Mouse (Mus musculus): ENCODE measurements around the gene BC049715. TPM values are rescaled to one million over a fixed set of nuclear protein-coding genes. Genes with fewer than 3 reads are reported as not detected.

Gene BC049715
- polyA plus RNA-seq, 1 experiment from 2014 or later = 4.0 TPM

- H3K27ac ChIP-seq = no peak overlapping the region
- no peaks in the 10 kb centered on the region for H3K27me3 ChIP-seq
- H3K9me3 ChIP-seq = no peaks in the 10 kb centered on the region
- peaks cover 35% of the 10 kb centered on the region for H3K36me3 ChIP-seq
- peak overlapping the region; percentile 94 for H3K4me2 ChIP-seq
- ATAC-seq (ENCODE audit: insufficient number of reproducible peaks, insufficient read depth, low FRiP score, low TSS enrichment, low read depth) = no peak
- H3K4me1 ChIP-seq (replicated peaks) = peaks cover 28% of the 10 kb centered on the region
- 37% methylated on average over 14 of the region's 14 CpGs for WGBS
- peak overlapping the region; percentile 70 for H3K9ac ChIP-seq (replicated peaks)
- H3K4me3 ChIP-seq (replicated peaks) = peak overlapping the region; percentile 84
Observed at GRCm38 (mm10) chr6:136809077-136809476, 18.3 kb upstream of the BC049715 start.

GRCm38 (mm10) chr6:136809673-136810072 lies 17.8 kb upstream of the BC049715 start:
- Histone ChIP-seq H3K4me2 (peak overlapping the region; percentile 94), H3K4me3 (replicated peaks) (no peak overlapping the region), H3K4me1 (replicated peaks) (peaks cover 28% of the 10 kb centered on the region), H3K9ac (replicated peaks) (no peak overlapping the region), H3K27me3 (no peaks in the 10 kb centered on the region), H3K9me3 (no peaks in the 10 kb centered on the region), H3K36me3 (peaks cover 41% of the 10 kb centered on the region), H3K27ac (no peak overlapping the region)
- 78% methylated on average over 13 of the region's 13 CpGs for WGBS
- ATAC-seq (ENCODE audit: insufficient number of reproducible peaks, insufficient read depth, low FRiP score, low TSS enrichment, low read depth) = no peak

GRCm38 (mm10) chr6:136811196-136811595 lies 16.2 kb upstream of the BC049715 start:
- Histone ChIP-seq H3K4me1 (replicated peaks) (peaks cover 22% of the 10 kb centered on the region), H3K9me3 (no peaks in the 10 kb centered on the region), H3K4me3 (replicated peaks) (no peak overlapping the region), H3K27me3 (no peaks in the 10 kb centered on the region), H3K4me2 (no peak overlapping the region), H3K27ac (no peak overlapping the region), H3K9ac (replicated peaks) (no peak overlapping the region), H3K36me3 (peaks cover 54% of the 10 kb centered on the region)
- no peak for ATAC-seq (ENCODE audit: insufficient number of reproducible peaks, insufficient read depth, low FRiP score, low TSS enrichment, low read depth)
- WGBS = 91% methylated on average over 10 of the region's 10 CpGs

- H3K9me3 ChIP-seq = no peaks in the 10 kb centered on the region
- H3K4me2 ChIP-seq = no peak overlapping the region
- ATAC-seq (ENCODE audit: insufficient number of reproducible peaks, insufficient read depth, low FRiP score, low TSS enrichment, low read depth) = no peak
- peaks cover 17% of the 10 kb centered on the region for H3K4me1 ChIP-seq (replicated peaks)
- H3K27me3 ChIP-seq = no peaks in the 10 kb centered on the region
- peaks cover 73% of the 10 kb centered on the region for H3K36me3 ChIP-seq
- no peak overlapping the region for H3K27ac ChIP-seq
- WGBS = 53% methylated on average over 4 of the region's 4 CpGs
- H3K9ac ChIP-seq (replicated peaks) = no peak overlapping the region
- H3K4me3 ChIP-seq (replicated peaks) = no peak overlapping the region
Observed at GRCm38 (mm10) chr6:136813117-136813516, 14.3 kb upstream of the BC049715 start.

- H3K9me3 ChIP-seq = no peaks in the 10 kb centered on the region
- H3K36me3 ChIP-seq = peaks cover 94% of the 10 kb centered on the region
- H3K27ac ChIP-seq = no peak overlapping the region
- H3K9ac ChIP-seq (replicated peaks) = no peak overlapping the region
- no peaks in the 10 kb centered on the region for H3K4me1 ChIP-seq (replicated peaks)
- no peak for ATAC-seq (ENCODE audit: insufficient number of reproducible peaks, insufficient read depth, low FRiP score, low TSS enrichment, low read depth)
- 93% methylated on average over 7 of the region's 7 CpGs for WGBS
- H3K4me3 ChIP-seq (replicated peaks) = no peak overlapping the region
- no peaks in the 10 kb centered on the region for H3K27me3 ChIP-seq
- H3K4me2 ChIP-seq = no peak overlapping the region
Observed at GRCm38 (mm10) chr6:136815381-136815780, 12.0 kb upstream of the BC049715 start.

GRCm38 (mm10) chr6:136816826-136817225 lies 10.6 kb upstream of the BC049715 start:
- Histone ChIP-seq H3K4me3 (replicated peaks) (no peak overlapping the region), H3K9ac (replicated peaks) (no peak overlapping the region), H3K4me1 (replicated peaks) (no peaks in the 10 kb centered on the region), H3K4me2 (no peak overlapping the region), H3K27ac (no peak overlapping the region), H3K27me3 (no peaks in the 10 kb centered on the region), H3K36me3 (peaks cover 98% of the 10 kb centered on the region), H3K9me3 (no peaks in the 10 kb centered on the region)
- 93% methylated on average over 21 of the region's 21 CpGs for WGBS
- no peak for ATAC-seq (ENCODE audit: insufficient number of reproducible peaks, insufficient read depth, low FRiP score, low TSS enrichment, low read depth)

- WGBS = 90% methylated on average over 3 of the region's 3 CpGs
- H3K9ac ChIP-seq (replicated peaks) = no peak overlapping the region
- H3K9me3 ChIP-seq = no peaks in the 10 kb centered on the region
- no peak overlapping the region for H3K4me3 ChIP-seq (replicated peaks)
- H3K4me2 ChIP-seq = no peak overlapping the region
- no peak overlapping the region for H3K27ac ChIP-seq
- no peaks in the 10 kb centered on the region for H3K27me3 ChIP-seq
- peaks cover 98% of the 10 kb centered on the region for H3K36me3 ChIP-seq
- ATAC-seq (ENCODE audit: insufficient number of reproducible peaks, insufficient read depth, low FRiP score, low TSS enrichment, low read depth) = no peak
- no peaks in the 10 kb centered on the region for H3K4me1 ChIP-seq (replicated peaks)
Observed at GRCm38 (mm10) chr6:136817549-136817948, 9.9 kb upstream of the BC049715 start.

- ATAC-seq (ENCODE audit: insufficient number of reproducible peaks, insufficient read depth, low FRiP score, low TSS enrichment, low read depth) = no peak
- no peaks in the 10 kb centered on the region for H3K27me3 ChIP-seq
- H3K9me3 ChIP-seq = no peaks in the 10 kb centered on the region
- 97% methylated on average over 21 of the region's 21 CpGs for WGBS
- no peak overlapping the region for H3K4me3 ChIP-seq (replicated peaks)
- H3K9ac ChIP-seq (replicated peaks) = no peak overlapping the region
- H3K27ac ChIP-seq = no peak overlapping the region
- H3K4me1 ChIP-seq (replicated peaks) = no peaks in the 10 kb centered on the region
- H3K4me2 ChIP-seq = no peak overlapping the region
- peaks cover 94% of the 10 kb centered on the region for H3K36me3 ChIP-seq
Observed at GRCm38 (mm10) chr6:136820381-136820780, 7.0 kb upstream of the BC049715 start.

GRCm38 (mm10) chr6:136821086-136821485 lies 6.3 kb upstream of the BC049715 start:
- no peak overlapping the region for H3K4me3 ChIP-seq (replicated peaks)
- ATAC-seq (ENCODE audit: insufficient number of reproducible peaks, insufficient read depth, low FRiP score, low TSS enrichment, low read depth) = no peak
- no peaks in the 10 kb centered on the region for H3K4me1 ChIP-seq (replicated peaks)
- H3K9ac ChIP-seq (replicated peaks) = no peak overlapping the region
- H3K27me3 ChIP-seq = no peaks in the 10 kb centered on the region
- H3K27ac ChIP-seq = no peak overlapping the region
- no peak overlapping the region for H3K4me2 ChIP-seq
- peaks cover 92% of the 10 kb centered on the region for H3K36me3 ChIP-seq
- no peaks in the 10 kb centered on the region for H3K9me3 ChIP-seq
- 93% methylated on average over 18 of the region's 18 CpGs for WGBS

- no peak overlapping the region for H3K9ac ChIP-seq (replicated peaks)
- H3K27ac ChIP-seq = no peak overlapping the region
- no peaks in the 10 kb centered on the region for H3K9me3 ChIP-seq
- H3K4me2 ChIP-seq = no peak overlapping the region
- H3K4me3 ChIP-seq (replicated peaks) = no peak overlapping the region
- WGBS = 94% methylated on average over 8 of the region's 8 CpGs
- peaks cover 3% of the 10 kb centered on the region; the same call in 1 of the 2 replicates for H3K4me1 ChIP-seq (replicated peaks)
- no peak for ATAC-seq (ENCODE audit: insufficient number of reproducible peaks, insufficient read depth, low FRiP score, low TSS enrichment, low read depth)
- peaks cover 53% of the 10 kb centered on the region for H3K36me3 ChIP-seq
- no peaks in the 10 kb centered on the region for H3K27me3 ChIP-seq
Observed at GRCm38 (mm10) chr6:136824987-136825386, 2.4 kb upstream of the BC049715 start.

GRCm38 (mm10) chr6:136827116-136827515 lies 310 bp upstream of the BC049715 start:
- Histone ChIP-seq H3K27me3 (no peaks in the 10 kb centered on the region), H3K4me2 (peak overlapping the region; percentile 66), H3K9me3 (no peaks in the 10 kb centered on the region), H3K27ac (peak overlapping the region; percentile 83; the same call in 1 of the 2 replicates), H3K4me1 (replicated peaks) (peaks cover 3% of the 10 kb centered on the region; the same call in 1 of the 2 replicates), H3K9ac (replicated peaks) (peak overlapping the region; percentile 100), H3K36me3 (peaks cover 32% of the 10 kb centered on the region), H3K4me3 (replicated peaks) (peak overlapping the region; percentile 99)
- no peak for ATAC-seq (ENCODE audit: insufficient number of reproducible peaks, insufficient read depth, low FRiP score, low TSS enrichment, low read depth)
- 18% methylated on average over 7 of the region's 7 CpGs for WGBS

GRCm38 (mm10) chr6:136827881-136828561 lies 595 bp downstream of the BC049715 start, which contains the start of gene Wbp11:
TSS of gene Wbp11 (minus strand) at chr6:136828233.
- peak within 1 kb of the TSS; percentile 83 for H3K27ac ChIP-seq
- H3K9ac ChIP-seq (replicated peaks) = peak within 1 kb of the TSS; percentile 100
- H3K36me3 ChIP-seq = peaks cover 22% of the 10 kb centered on the region
- H3K4me1 ChIP-seq (replicated peaks) = peaks cover 3% of the 10 kb centered on the region; the same call in 1 of the 2 replicates
- peak; percentile 100 for ATAC-seq (ENCODE audit: insufficient number of reproducible peaks, insufficient read depth, low FRiP score, low TSS enrichment, low read depth)
- peak within 1 kb of the TSS; percentile 99 for H3K4me3 ChIP-seq (replicated peaks)
- H3K9me3 ChIP-seq = no peaks in the 10 kb centered on the region
- no peaks in the 10 kb centered on the region for H3K27me3 ChIP-seq
- peak within 1 kb of the TSS; percentile 66 for H3K4me2 ChIP-seq
- under 1% methylated on average over 45 of the region's 45 CpGs for WGBS
